16 mouse cellular contexts compared by ENCODE assay signal in genomic region chr3:95635636-95636035, GRCm38 (mm10). TPM values are rescaled to one million over a fixed set of nuclear protein-coding genes. Genes with fewer than 3 reads are reported as not detected.
DNase-seq lines count a peak whose midpoint lies in the region; ATAC-seq and TF ChIP-seq lines count a peak whose summit lies in the region.
"Had no signal": no experiment of that assay in that cellular context is flagged by ENCODE, and none has a peak within 500 bp of the region (broad histone marks: within the 10 kb centered on the region; RNA-seq: fewer than 3 reads in every experiment).

No protein-coding gene starts in this region.

- H3K4me1 ChIP-seq in intestine, embryonic 16.5 days (ENCODE audit: control insufficient read depth, insufficient read depth, low read length), result no peaks in the 10 kb centered on the region
- H3K4me1 ChIP-seq: forebrain, embryonic 10.5 days; hindbrain, embryonic 15.5 days; limb, embryonic 12.5 days had no signal

- H3K4me3 ChIP-seq in gastrocnemius, adult 2 months, result no peak overlapping the region
- H3K4me3 ChIP-seq in intestine, embryonic 16.5 days (ENCODE audit: low read length), result no peak overlapping the region
- H3K4me3 ChIP-seq in macrophage (ENCODE audit: inconsistent target), result no peak overlapping the region
- H3K4me3 ChIP-seq: forebrain, embryonic 10.5 days; hindbrain, embryonic 15.5 days; limb, embryonic 12.5 days had no signal

- no peak overlapping the region for H3K9ac ChIP-seq in intestine, embryonic 16.5 days (ENCODE audit: low read depth, low read length)
- H3K9ac ChIP-seq: hindbrain, embryonic 15.5 days; limb, embryonic 12.5 days had no signal

- peak overlapping the region; percentile 36; the same call in 1 of the 2 replicates for H3K27ac ChIP-seq in gastrocnemius, adult 2 months
- 0 out of 2 replicates have a peak overlapping the region, but pooled peaks have one; percentile 31 for H3K27ac ChIP-seq in intestine, embryonic 16.5 days (ENCODE audit: low read length)
- H3K27ac ChIP-seq in macrophage, result peak overlapping the region; percentile 94
- H3K27ac ChIP-seq: forebrain, embryonic 10.5 days; hindbrain, embryonic 15.5 days; limb, embryonic 12.5 days had no signal

- TF ChIP-seq CTCF in gastrocnemius, adult 2 months (IDR thresholded peaks at IDR 0.05), result no peak

- ATAC-seq in intestine, embryonic 16.5 days, result no peak
- ATAC-seq: lung, postnatal 0 days had no signal

- WGBS in intestine, embryonic 16.5 days, result 50% methylated on average over 4 of the region's 4 CpGs
- WGBS in macrophage (ENCODE audit: missing documents), result 71% methylated on average over 4 of the region's 4 CpGs

- H3K79me2 ChIP-seq in macrophage (ENCODE audit: inconsistent target), result peaks cover 67% of the 10 kb centered on the region

- no peaks in the 10 kb centered on the region for H3K27me3 ChIP-seq in intestine, embryonic 16.5 days (replicated peaks; ENCODE audit: control insufficient read depth, insufficient read depth, low read length)
- H3K27me3 ChIP-seq: hindbrain, embryonic 15.5 days; limb, embryonic 12.5 days had no signal

- intact Hi-C loops in gastrocnemius, adult 2 months (cut with DNase I), result no loop called here

- no peak for DNase-seq in gastrocnemius, adult 2 months
- no peak for DNase-seq in gastrocnemius, adult 18-20 months (ENCODE audit: low spot score)
- DNase-seq in kidney, postnatal 10 days, result peak; percentile 32
- DNase-seq in kidney, adult 9 months, result no peak
- DNase-seq in cerebellum, adult 11-12 months, result no peak
- DNase-seq in adrenal gland, postnatal 14 days, result no peak
- DNase-seq: cerebellum, adult 2 months; heart, postnatal 14 days; right cerebral cortex, postnatal 14 days had no signal

- no peaks in the 10 kb centered on the region for H3K9me3 ChIP-seq in intestine, embryonic 16.5 days (ENCODE audit: control insufficient read depth, low read length)
- H3K9me3 ChIP-seq: forebrain, embryonic 10.5 days; hindbrain, embryonic 15.5 days; limb, embryonic 12.5 days had no signal

- H3K36me3 ChIP-seq in intestine, embryonic 16.5 days (ENCODE audit: control insufficient read depth, insufficient read depth, low read length), result peaks cover 8% of the 10 kb centered on the region; the same call in 1 of the 2 replicates
- peaks cover 5% of the 10 kb centered on the region; the same call in 1 of the 2 replicates for H3K36me3 ChIP-seq in macrophage (ENCODE audit: inconsistent target)

- H3K4me2 ChIP-seq in intestine, embryonic 16.5 days (ENCODE audit: low read depth, low read length), result no peak overlapping the region
- H3K4me2 ChIP-seq: hindbrain, embryonic 15.5 days; limb, embryonic 12.5 days had no signal

RNA-seq across cellular contexts. Expression of gene Ensa, which starts 10.8 kb away (rescaled TPM):
- total RNA-seq in gastrocnemius, adult 2 months (2021), result 100 to 1,000 TPM in 1 of 2 experiments, 10 to 100 TPM in 1; 97.2 to 102 TPM
- total RNA-seq in gastrocnemius, adult 18-20 months (2021), result 100 to 1,000 TPM in 1 of 2 experiments, 10 to 100 TPM in 1; 95.9 to 106 TPM
- 67.3 and 69.9 TPM in 2 replicates for polyA plus RNA-seq in intestine, embryonic 16.5 days (2015; fragmentation: Nextera tagmentation; extraction: Ambion mirVana)
- total RNA-seq in macrophage (2018; cell fraction: chromatin; rRNA removed), result 100 to 1,000 TPM; 114 to 467 (median 312) TPM
- total RNA-seq in macrophage (2018; cell fraction: cytosol; rRNA removed), result 100 to 1,000 TPM in 22 of 26 experiments, 10 to 100 TPM in 4; 85.2 to 121 (median 110) TPM
- total RNA-seq in macrophage (2018; cell fraction: nucleus; rRNA removed), result 100 to 1,000 TPM; 134 to 367 (median 267) TPM
- polyA plus RNA-seq in macrophage (2018), result 79.1 to 122 TPM (median 121 TPM) in 3 replicates
- total RNA-seq in adrenal gland, postnatal 14 days (2021), result 72.6 and 74.5 TPM in 2 replicates

RNA-seq across cellular contexts. Expression of gene Mcl1, which starts 23.0 kb away (rescaled TPM):
- total RNA-seq in gastrocnemius, adult 2 months (2021), result 100 to 1,000 TPM; 110 to 123 TPM
- 10 to 100 TPM; 96.0 to 99.4 TPM for total RNA-seq in gastrocnemius, adult 18-20 months (2021)
- polyA plus RNA-seq in intestine, embryonic 16.5 days (2015; fragmentation: Nextera tagmentation; extraction: Ambion mirVana), result 14.7 and 17.0 TPM in 2 replicates
- total RNA-seq in macrophage (2018; cell fraction: chromatin; rRNA removed), result 1,000 to 10,000 TPM in 10 of 26 experiments, 100 to 1,000 TPM in 16; 471 to 2,042 (median 842) TPM
- total RNA-seq in macrophage (2018; cell fraction: cytosol; rRNA removed), result 1,000 to 10,000 TPM in 4 of 26 experiments, 100 to 1,000 TPM in 22; 492 to 1,133 (median 611) TPM
- total RNA-seq in macrophage (2018; cell fraction: nucleus; rRNA removed), result 1,000 to 10,000 TPM in 21 of 26 experiments, 100 to 1,000 TPM in 5; 701 to 2,394 (median 1,238) TPM
- polyA plus RNA-seq in macrophage (2018), result 251 to 507 TPM (median 488 TPM) in 3 replicates
- total RNA-seq in adrenal gland, postnatal 14 days (2021), result 151 and 187 TPM in 2 replicates

RNA-seq across cellular contexts. Expression of gene Golph3l, which starts 46.9 kb away (rescaled TPM):
- 10 to 100 TPM; 10.8 to 13.5 TPM for total RNA-seq in gastrocnemius, adult 2 months (2021)
- 10 to 100 TPM; 10.3 to 11.1 TPM for total RNA-seq in gastrocnemius, adult 18-20 months (2021)
- 42.6 and 44.3 TPM in 2 replicates for polyA plus RNA-seq in intestine, embryonic 16.5 days (2015; fragmentation: Nextera tagmentation; extraction: Ambion mirVana)
- 10 to 100 TPM in 21 of 26 experiments, 1 to 10 TPM in 5; 5.6 to 34.5 (median 13.8) TPM for total RNA-seq in macrophage (2018; cell fraction: chromatin; rRNA removed)
- 10 to 100 TPM; 26.5 to 66.4 (median 50.5) TPM for total RNA-seq in macrophage (2018; cell fraction: cytosol; rRNA removed)
- 10 to 100 TPM; 12.6 to 47.2 (median 23.5) TPM for total RNA-seq in macrophage (2018; cell fraction: nucleus; rRNA removed)
- polyA plus RNA-seq in macrophage (2018), result 26.9 to 64.7 TPM (median 54.7 TPM) in 3 replicates
- 33.6 and 35.9 TPM in 2 replicates for total RNA-seq in adrenal gland, postnatal 14 days (2021)

RNA-seq across cellular contexts. Expression of gene Adamtsl4, which starts 52.1 kb away (rescaled TPM):
- total RNA-seq in gastrocnemius, adult 2 months (2021), result 10 to 100 TPM; 17.2 to 32.0 TPM
- 10 to 100 TPM; 25.9 to 30.8 TPM for total RNA-seq in gastrocnemius, adult 18-20 months (2021)
- polyA plus RNA-seq in intestine, embryonic 16.5 days (2015; fragmentation: Nextera tagmentation; extraction: Ambion mirVana), result 2.5 and 3.2 TPM in 2 replicates
- total RNA-seq in macrophage (2018; cell fraction: chromatin; rRNA removed), result 1 to 10 TPM in 21 of 26 experiments, under 1 TPM in 5; 0.40 to 8.2 (median 3.2) TPM
- total RNA-seq in macrophage (2018; cell fraction: cytosol; rRNA removed), result 1 to 10 TPM in 13 of 26 experiments, under 1 TPM in 13; 0.22 to 4.1 (median 1.2) TPM
- total RNA-seq in macrophage (2018; cell fraction: nucleus; rRNA removed), result 1 to 10 TPM in 21 of 26 experiments, under 1 TPM in 5; 0.21 to 9.6 (median 2.3) TPM
- polyA plus RNA-seq in macrophage (2018), result 0.38 to 3.1 TPM (median 1.9 TPM) in 3 replicates
- total RNA-seq in adrenal gland, postnatal 14 days (2021), result 6.6 and 8.4 TPM in 2 replicates
- total RNA-seq: megakaryocyte-erythroid progenitor cell, adult 5-6 weeks had no signal

Comparison
In these comparisons a context has a peak if more than half of its experiments do, and no peak if none do; other contexts are left out.
1. H3K27ac ChIP-seq: peak in every context shown above with its lines; median percentile 94 in macrophage; 36 in gastrocnemius, adult 2 months; 31 in intestine, embryonic 16.5 days.